Mouse (Mus musculus): Measurements from ENCODE around the gene Car9.

- TF ChIP-seq POLR2A (IDR thresholded peaks at IDR 0.05; ENCODE audit: extremely low read depth, insufficient read depth, low read length) (no peak), CTCF (IDR thresholded peaks at IDR 0.05; ENCODE audit: extremely low read depth, insufficient read depth, low read length) (no peak)
These were observed 16.0 kb upstream of the Car9 start for GRCm38 (mm10) chr4:43490801-43491200.
